Mouse (Mus musculus): ENCODE data around the gene Panx2.

- TF ChIP-seq POLR2A (IDR thresholded peaks at IDR 0.05; ENCODE audit: insufficient read depth, low read depth, low read length) (no peak), CTCF (IDR thresholded peaks at IDR 0.05) (no peak)
These were observed 42.8 kb upstream of the Panx2 start for GRCm38 (mm10) chr15:89016722-89017121.

Data from heart, adult 2 months (tissue).